Mouse (Mus musculus) cerebellum, postnatal 4 days (tissue): ENCODE data around the gene Sh3d19.

Experiments used
- DNase-seq, 2 experiments: peaks; one replicate each; pipeline ENCODE4 v3.0.0; 2022; ENCODE audit warnings: low spot score in 2 of 2, mixed read lengths in 1 of 2

The Sh3d19 gene

DNA sequence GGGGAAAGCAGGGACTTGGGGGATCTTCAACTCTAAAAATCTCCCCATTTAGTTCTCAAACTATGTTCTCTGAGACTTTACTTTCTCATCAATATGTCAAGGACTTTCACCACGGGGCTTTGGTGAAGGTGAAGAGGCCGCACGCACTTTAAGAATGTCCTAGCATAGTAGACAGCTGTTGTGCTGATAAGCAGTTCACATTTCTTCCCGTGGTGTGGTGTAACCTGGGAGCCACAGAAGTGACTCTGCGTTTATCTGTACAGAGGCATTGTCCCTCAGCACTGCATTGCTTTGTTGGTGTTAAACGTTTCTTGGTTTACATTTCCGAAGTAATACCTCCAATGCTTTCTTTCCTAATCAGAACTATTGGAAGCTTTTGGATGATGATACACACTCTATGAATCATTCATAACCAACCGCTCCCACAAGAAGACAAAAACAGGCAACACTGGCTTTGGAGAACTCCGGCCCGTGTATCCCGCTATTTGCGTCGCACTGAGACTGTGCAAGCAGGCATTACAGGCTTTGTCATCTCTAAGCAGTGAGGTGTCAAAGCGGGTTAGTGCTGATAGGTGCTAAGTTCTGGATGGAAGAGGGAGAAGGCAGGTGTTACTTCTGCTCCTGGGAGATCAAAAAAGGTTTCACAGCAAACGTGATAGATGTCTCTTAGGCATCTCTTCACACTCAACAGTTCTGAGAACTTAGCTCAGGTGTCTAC lies 57.9 kb downstream of the Sh3d19 start:
- DNase-seq, result no peak

DNA sequence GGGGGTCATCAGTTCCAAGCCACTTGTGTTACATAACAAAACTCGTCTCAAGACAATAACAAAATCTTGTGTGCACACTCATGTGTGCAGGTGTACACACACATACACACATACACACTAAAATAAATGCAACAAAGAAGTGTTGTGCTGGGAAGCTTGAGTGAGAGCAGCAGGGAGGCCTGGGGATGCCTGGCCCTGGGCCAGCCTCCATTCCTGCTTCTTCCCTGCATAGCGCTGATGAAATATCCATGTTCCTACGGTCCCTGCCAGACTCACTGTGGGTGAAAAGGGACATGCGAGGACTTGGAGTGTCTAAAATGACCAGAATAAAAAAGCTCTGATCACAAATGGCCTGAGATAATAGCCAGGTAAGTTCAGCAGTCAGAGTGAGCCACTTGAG lies 59.7 kb downstream of the Sh3d19 start:
- peak in 1 of 2 experiments; percentile 13 for DNase-seq

DNA sequence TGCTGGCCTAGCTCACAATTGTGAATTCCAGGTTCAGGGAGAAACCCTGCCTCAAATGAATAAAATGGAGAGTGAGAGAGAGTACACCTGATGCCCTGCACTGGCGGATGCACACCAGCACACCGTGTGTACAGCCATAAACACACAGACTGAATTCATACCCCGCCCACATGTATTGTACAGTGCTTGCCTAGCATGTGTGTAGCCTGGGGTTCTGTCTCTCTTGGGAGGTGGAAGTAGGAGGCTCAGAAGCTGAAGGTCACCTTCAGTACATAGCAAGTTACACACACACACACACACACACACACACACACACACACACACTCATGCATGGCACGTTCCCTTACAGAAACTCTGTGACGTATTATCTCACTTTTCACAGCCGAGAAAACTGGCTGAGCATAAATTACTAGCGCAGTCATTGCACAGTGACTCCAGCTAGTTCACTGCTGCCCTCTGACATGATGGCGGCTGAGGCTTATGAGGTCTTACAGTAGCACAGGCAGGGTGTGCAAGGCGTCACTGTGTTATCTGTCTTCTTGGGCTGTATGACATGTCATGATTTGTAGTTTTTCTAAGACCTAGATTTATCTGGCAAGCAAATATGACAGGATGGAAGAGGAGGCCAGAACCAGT lies 62.7 kb downstream of the Sh3d19 start:
- DNase-seq, result no peak

DNA sequence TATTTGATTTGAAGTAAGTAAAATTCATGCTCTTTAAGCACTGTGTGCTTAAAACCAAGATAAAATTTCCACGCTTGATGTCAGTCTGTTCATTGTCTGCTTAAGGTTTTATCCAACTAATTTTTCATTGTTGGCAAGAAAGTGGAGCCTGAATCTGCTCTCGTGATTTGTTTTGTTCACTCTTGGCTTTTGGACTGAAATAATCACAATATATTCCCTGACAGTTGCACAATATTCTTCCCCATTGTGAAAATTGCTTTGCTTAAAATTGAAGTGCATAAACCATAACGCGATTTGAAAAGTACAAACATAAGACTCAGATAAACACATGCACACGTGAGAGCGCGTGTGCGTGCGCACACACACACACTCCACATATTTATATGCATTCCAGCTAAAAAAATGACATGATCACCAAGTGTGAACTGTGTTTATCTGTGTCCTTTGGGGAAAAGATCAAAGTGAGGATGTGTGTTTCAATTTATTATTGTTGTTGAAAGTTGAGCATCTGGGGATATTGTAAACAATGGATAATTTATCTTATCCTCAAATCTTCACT lies 67.1 kb downstream of the Sh3d19 start:
- DNase-seq, result no peak

DNA sequence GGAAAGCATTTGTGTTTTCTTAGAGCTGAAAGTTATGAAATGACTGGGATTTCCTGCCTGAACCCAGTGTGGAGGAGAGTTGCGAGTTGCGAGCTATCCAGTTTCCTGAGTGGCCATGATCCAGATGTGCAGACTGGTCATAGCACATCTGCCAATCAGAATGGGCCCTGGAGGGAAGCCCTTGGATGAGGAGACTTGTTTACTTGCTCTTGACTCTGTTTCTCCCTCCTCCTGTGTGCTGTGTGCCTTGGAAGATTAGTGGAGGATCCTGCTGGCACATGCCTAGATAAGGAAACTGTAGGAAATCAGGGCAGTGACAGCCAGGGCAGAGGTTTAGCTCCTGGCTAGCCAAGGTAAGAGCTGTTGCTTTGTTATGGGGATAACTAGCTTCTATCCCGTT lies 67.7 kb downstream of the Sh3d19 start:
- no peak for DNase-seq

DNA sequence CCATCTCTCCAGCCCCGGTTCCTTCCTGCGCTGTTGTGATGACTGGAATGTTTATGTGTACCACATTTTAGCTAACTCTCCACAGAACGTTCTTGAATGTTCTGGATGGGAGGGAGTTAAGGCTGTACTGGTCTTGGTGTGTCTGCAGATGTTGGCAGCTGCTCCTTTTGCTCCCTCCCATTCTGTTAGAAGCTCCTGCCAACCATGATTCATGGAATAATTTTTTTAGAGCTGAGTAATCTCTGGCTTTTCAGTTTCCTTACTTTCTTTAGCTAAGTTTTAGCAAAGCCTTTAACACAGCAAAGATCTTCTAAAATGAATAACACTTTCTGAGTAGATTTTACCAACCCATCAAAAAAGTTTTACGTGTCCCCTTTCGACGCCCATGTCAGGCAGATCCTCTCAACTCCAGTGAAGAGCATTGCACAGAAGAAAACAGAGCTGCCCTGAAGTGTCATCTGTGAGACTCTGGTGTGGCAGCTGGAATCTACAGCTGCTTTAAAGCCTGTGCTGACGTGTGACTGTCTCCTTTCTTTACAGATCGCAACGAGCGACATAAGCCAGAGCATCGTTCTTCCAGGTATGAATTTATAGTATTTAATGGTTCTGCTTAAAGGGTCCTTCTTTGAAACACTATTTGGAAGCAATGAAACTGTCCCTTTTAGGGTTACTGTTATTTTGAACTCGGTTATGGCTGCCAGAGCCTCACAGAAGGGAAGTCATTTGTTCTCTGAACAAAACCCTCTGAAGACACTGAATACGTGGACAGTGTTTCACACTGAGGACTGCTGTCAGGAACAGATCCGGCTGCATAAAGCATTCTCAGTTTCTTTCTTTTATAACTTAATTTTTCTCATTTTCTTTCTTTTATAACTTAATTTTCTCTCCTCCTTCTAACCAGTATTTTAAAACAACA lies 69.6 kb downstream of the Sh3d19 start:
- DNase-seq, result no peak

DNA sequence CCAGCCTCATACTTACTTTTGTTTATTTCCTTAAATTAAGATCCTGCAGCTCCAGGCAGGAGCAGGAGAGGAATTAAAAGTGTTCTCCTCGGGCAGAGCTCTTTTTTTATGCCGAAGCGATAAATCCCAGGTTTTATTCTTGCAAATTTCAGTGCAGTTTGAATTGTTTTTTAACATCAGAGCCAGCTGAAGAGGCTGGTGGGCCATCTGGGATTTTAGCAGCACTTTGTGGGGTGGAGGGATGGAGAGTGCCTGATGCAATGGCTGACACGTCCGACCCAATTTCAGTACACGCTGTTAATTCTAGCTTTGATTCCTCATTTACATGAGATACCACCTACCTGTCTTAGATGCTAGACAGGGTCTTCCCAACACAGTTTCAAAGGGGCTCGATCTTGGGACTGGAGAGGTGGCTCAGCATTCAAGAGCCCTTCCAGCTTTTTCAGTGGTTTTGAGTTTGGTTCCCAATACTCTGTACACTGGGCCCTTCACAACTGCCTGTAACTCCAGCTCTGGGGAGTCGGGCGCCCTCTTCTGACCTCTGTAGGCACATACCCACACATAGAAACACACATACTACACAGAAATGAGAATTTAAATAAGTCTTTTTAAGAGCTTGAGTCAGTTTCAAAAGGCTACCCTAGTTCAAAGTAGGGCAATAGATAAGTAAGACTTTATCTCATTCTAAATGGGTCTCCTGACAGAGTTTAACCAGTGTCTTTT lies 76.9 kb downstream of the Sh3d19 start:
- no peak for DNase-seq

DNA sequence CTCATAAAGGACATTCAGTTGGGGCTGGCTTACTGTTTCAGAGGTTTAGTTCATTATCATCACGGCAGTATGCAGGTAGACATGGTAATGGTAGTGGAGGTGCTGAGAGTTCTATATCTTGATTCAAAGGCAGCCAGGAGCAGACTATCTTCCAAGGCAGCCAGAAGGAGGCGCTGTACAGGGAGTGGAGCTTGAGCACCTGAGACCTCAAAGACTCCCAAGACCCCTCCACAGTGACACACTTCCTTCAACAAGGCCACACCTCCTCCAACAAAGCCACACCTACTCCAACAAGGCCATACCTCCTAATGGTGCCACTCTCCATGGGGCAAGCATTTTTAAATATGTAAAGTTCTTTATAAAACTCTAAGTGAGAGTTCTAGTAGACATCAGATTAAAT lies 78.1 kb downstream of the Sh3d19 start:
- DNase-seq, result no peak

DNA sequence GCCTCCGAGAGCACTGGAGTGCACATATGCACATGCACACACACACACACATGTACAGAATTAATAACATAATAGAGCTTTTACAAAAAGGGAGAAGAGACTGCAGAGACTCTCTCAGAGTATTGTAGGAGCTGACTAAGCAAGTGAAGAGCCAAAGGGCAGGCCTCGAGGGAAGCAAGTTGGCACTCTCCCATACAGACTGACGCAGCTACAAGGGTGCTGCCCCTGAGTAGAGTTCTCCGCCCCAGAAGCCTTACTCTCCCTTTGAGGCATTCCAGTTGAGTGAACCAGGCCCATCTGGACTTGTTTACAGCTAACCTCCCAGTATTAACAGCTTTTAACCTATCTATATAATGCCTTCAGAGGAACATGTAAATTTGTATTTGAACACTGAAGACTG lies 85.8 kb downstream of the Sh3d19 start:
- DNase-seq, result no peak

DNA sequence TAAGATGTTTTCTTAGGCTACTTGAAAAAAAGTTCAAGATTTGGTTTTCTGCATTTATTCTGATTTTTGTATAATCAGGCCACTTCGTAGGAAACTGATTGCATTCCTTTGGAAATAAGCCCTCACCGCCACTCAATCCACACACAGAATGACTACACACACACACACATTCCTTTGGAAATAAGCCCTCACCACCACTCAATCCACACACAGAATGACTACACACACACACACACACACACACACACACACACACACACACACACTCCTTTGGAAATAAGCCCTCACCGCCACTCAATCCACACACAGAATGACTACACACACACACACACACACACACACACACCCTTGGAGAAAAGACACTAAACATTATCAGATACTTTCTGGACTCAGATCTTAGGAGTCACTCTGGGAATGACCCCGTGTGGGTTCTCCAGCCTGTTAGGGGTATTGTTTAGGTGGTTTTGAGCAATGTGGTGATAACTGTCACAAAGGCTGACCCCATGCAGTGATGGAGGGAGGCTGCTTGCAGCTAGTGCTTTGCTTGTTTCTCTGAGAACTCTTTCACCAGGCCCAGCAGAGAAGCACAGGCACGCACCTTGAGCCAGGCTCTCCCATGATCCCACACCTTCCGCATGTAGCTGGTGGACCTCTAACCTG lies 86.7 kb downstream of the Sh3d19 start:
- DNase-seq, result no peak

DNA sequence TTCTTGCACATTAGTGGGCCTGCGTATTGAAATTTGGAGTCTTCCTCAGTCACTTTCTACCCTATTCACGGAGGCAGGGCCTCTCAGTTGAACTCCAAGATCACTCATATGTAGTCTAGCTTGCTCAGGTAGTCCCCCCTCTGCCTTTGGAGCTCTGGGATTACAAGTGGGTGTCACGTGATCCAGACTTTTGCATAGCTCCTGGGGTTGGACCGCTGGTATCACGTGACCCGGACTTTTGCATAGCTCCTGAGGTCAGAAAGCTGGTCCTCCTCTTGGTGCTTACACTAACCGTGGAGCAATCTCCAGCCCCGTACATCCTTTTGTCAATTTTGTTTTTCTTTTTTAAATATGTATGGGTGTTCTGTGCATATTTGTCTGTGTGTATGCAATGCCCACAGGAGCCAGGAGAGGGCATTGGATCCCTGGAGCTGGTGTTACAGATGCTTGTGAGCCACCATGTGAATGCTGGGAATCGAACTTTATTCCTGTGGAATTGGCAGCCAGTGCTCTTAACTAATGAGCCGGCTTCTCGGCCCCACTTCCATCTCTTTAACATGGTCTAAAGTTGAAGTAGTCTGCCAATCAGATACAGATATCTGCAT lies 98.8 kb downstream of the Sh3d19 start:
- DNase-seq, result no peak

DNA sequence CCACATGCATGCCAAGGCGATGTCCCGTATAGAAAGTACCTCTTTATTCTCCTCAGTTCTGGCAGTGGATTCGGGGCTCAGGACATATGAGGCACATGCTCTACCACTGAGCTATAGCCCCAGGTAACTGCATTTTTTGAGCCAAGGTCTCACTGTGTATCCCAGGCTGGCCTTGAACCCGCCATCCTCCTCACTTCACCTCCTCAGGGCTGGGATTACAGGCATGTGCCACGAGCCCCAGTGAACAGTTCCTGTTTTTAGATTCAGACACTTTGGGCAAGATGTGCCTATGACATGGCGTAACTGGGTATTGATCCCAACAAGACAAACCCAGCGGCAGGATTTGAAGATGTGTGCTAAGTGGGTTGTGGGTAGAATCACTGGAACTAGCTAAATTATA lies 99.9 kb downstream of the Sh3d19 start:
- no peak for DNase-seq

DNA sequence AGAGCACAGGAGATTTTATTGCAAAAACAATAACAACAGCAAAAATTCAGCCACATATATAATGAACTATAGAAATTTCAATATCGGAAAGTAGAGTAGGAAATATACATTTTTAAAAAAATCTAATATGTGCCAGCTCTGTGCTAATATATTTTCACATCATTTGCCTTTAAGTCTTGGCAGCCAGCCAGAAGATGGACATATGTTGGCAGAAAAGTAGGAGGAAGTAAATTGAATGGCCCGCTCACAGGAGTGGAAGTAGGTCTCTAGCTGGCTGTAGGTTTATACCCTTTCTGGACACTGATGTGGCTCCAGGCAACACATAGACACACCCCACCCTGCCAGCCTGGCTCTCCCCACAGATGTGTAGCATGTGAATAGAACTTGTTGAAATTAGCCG lies 101.2 kb downstream of the Sh3d19 start:
- peak in 1 of 2 experiments; percentile 11 for DNase-seq

DNA sequence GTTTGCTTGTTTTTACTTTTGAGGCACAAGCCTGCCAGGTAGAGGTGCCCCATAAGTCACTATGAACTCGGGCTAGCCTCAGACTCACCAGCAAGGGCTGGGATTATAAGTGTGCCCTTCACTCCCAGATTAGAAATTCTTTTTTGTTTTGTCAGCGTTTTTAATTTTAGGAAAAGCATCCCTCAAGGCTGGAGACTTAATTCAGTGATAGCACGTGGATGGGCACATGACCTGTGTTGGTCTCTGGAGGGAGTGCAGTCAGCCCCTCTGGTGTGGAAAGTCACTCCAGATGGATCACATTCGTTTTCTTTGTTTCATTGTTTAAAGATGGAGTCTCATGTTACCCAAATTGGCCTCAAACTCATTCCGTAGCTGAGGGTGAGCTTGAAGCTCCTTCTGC lies 102.0 kb downstream of the Sh3d19 start:
- DNase-seq, result no peak

DNA sequence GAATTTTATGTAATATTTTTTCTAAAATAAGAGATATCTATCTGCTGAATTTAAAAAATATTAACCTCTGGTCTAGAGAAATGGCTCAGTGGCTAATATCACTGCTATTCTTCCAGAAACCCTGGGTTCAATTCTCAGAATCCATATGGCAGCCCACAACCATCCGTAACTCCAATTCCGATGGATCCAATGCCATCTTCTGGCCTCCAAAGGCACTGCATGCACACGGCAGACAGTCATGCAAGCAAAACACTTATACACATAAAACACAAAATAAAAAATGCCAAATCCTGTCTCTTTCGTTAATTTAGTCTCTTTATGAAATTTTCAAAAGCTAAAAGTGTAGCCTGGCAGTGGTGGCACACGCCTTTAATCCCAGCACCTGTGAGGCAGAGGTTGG lies 104.7 kb downstream of the Sh3d19 start:
- no peak for DNase-seq

DNA sequence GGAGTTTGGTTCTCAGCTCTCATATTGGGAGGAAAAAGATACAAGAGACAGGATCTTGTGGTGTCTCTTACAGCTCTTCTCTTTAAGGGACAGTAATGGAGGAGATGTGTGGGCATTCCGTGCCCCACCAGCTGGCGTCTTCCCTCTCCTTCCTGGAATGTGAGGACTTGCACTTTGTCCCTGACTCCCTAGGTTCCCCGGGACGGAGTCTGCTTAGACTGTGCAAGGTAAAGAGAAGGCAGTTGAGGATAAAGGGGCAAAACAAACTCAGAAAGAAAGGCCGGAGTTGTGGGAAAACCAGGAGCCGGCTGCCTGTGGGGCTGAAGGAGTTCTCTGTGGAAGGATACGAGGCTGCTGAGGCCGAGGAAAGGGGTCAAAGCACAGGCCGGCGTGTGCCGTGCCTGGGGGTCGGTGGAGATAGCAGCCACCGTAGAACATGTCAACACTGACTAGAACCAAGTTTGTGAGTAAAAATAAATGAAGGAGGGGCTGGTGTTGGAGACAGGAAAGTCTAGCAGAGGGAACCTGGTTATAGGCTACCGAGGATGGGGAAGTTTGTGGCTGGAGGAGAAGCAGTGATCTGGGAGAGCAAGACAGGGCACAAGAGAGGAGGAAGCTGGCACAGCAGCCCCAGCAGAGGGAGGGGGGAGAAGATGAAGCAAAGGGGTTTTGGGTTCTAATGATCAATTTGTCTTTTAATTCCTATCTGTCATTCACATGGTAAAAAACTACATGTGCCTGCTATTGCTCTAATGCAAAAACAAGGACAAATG lies 105.8 kb downstream of the Sh3d19 start:
- DNase-seq, result no peak

DNA sequence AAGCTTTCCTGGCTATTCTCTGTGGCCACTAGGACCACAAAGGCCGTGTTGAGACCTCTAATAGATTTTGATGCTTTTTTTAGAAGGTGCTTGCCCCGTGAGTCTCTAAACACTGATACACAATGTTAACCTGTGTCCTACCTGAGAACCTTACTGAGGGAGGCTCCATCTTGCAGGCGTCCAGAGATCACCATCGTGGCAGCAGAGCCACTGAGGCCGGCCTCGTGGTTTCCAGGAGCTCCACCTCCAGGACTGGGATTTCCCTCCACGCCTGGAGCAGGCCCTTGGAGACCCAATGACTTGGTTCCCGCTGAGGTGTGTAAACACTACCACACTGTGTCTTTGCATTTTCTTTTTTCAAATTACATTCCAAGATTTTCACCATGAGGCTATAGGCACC lies 112.1 kb downstream of the Sh3d19 start:
- no peak for DNase-seq

DNA sequence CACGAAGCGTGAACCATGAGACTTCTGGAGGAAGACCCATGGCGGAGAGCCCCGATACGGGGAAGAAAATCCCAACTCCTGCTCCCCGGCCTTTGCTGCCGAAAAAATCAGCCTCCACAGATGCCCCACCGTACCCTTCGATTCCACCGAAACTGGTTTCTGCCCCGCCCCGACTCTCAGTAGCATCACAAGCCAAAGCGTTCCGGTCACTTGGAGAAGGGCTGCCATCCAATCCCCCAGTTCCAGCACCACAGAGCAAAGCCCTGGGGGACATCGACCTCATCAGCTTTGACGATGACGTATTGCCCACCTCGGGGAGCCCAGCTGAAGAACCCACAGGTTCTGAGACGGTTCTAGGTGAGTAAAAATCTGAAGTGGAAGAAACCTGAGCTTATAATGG lies 114.1 kb downstream of the Sh3d19 start:
- no peak for DNase-seq

DNA sequence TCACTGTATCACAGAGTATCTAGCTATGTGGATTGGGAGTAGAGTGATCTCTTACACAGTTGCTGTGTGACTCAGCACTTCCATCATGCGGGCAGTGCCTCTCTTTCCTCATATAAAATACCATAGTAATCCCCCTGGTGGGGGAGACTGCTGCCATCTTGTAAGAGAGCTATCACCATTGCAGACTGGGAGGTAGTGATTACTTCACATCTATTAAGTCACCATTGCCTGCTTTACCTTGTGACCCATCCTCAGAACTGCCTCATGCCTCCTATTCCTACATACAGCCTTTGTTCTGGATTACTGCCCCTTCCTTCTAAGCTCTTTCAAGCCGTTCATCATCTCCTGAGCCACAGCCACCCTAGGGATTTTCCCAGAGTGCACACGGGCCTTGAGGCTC lies 117.0 kb downstream of the Sh3d19 start:
- no peak for DNase-seq
